Mouse (Mus musculus): Measurements from ENCODE around the gene Atp6v1f. TPM values are rescaled to one million over a fixed set of nuclear protein-coding genes. Genes with fewer than 3 reads are reported as not detected.

Gene Atp6v1f
- polyA plus RNA-seq, 1 experiment = 827 TPM

DNA sequence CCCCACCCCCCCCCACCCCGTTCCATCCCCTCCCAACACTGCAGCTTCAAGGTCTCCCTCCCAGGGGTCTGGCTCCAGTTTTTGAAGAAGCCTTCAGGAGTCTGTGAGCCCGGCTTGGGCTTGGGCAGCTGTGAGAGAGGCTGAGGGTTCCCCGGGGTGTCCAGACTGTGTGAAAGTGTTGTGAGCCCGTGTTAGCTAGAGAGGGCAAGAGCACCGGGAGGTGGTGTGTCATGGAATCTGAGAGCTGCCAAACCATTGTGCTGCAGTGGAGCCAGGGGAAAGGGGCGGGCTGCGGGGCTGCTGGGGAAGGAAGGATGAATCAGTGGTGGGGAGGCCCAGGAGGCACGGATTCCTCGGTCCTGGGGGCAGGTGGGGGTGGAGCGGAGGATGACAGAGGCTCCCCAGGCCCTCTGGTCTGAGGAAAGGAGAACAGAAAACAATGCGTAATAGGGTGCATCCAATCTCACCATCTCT is 31.0 kb upstream of the Atp6v1f start:
- H3K27ac ChIP-seq (ENCODE audit: insufficient read depth, low read depth, low read length) = no peak overlapping the region
- DNase-seq = no peak
- no peak overlapping the region for H3K4me3 ChIP-seq (ENCODE audit: insufficient read depth, low read depth, low read length)
- H3K36me3 ChIP-seq (ENCODE audit: control insufficient read depth, insufficient read depth, low read length) = no peaks in the 10 kb centered on the region
- no peak for TF ChIP-seq POLR2A (IDR thresholded peaks at IDR 0.05; ENCODE audit: low read depth, low read length)
- no peak for TF ChIP-seq CTCF (conservative IDR thresholded peaks at IDR 0.05; ENCODE audit: insufficient read depth, insufficient read length, low read depth, low read length)
- peaks cover 5% of the 10 kb centered on the region for H3K27me3 ChIP-seq (replicated peaks; ENCODE audit: control insufficient read depth, insufficient read depth, low read length)
- 26% methylated on average over 11 of the region's 11 CpGs for WGBS
- no peaks in the 10 kb centered on the region for H3K4me1 ChIP-seq (ENCODE audit: control insufficient read depth, insufficient read depth, low read length)

DNA sequence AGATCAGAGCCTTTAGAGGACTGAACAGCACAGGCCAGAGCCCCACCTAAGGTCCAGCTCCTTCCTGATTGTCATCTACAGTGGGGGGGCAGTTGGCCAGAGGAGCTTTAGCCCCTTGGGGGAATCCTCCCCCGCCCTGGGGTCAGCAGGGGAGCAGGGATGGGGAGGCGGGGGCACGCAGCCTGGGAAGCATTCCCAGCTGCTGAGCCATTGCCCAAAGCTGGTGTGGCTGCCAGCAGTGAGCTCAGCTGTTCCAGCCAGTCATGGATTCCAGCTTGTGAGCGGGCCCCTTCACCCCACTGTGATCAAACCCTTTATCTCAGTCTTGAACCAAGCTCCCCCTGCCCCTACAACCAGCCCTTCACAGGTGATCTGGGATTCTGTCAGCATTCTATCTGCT is 28.3 kb upstream of the Atp6v1f start:
- no peaks in the 10 kb centered on the region for H3K4me1 ChIP-seq (ENCODE audit: control insufficient read depth, insufficient read depth, low read length)
- TF ChIP-seq POLR2A (IDR thresholded peaks at IDR 0.05; ENCODE audit: low read depth, low read length) (no peak), CTCF (conservative IDR thresholded peaks at IDR 0.05; ENCODE audit: insufficient read depth, insufficient read length, low read depth, low read length) (no peak)
- 88% methylated on average over 4 of the region's 4 CpGs for WGBS
- no peaks in the 10 kb centered on the region for H3K27me3 ChIP-seq (replicated peaks; ENCODE audit: control insufficient read depth, insufficient read depth, low read length)
- H3K27ac ChIP-seq (ENCODE audit: insufficient read depth, low read depth, low read length) = no peak overlapping the region
- H3K4me3 ChIP-seq (ENCODE audit: insufficient read depth, low read depth, low read length) = no peak overlapping the region
- H3K36me3 ChIP-seq (ENCODE audit: control insufficient read depth, insufficient read depth, low read length) = no peaks in the 10 kb centered on the region
- DNase-seq = no peak

DNA sequence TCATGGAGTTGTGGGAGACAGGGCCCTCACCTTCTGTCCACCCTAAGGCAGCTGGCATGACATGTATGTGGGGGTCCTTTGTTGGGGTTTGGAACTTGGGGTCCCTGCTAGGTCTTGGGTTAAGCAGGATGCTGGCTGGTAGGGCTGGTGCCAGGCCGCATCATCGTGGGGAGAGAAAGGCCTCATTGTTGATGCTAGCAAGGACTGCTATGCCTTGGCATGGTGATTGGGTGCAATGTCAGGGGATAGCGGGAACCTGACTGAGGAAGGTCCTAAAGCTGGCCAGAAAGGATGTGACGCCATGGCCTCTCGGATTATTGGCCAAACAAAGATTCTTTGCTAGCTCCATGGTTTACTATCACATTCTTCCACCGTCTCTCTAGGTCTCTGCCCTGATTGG is 27.7 kb upstream of the Atp6v1f start:
- H3K4me3 ChIP-seq (ENCODE audit: insufficient read depth, low read depth, low read length) = no peak overlapping the region
- no peak for DNase-seq
- WGBS = 95% methylated on average over 6 of the region's 6 CpGs
- H3K4me1 ChIP-seq (ENCODE audit: control insufficient read depth, insufficient read depth, low read length) = no peaks in the 10 kb centered on the region
- TF ChIP-seq CTCF (conservative IDR thresholded peaks at IDR 0.05; ENCODE audit: insufficient read depth, insufficient read length, low read depth, low read length) = no peak
- TF ChIP-seq POLR2A (IDR thresholded peaks at IDR 0.05; ENCODE audit: low read depth, low read length) = no peak
- H3K27me3 ChIP-seq (replicated peaks; ENCODE audit: control insufficient read depth, insufficient read depth, low read length) = no peaks in the 10 kb centered on the region
- H3K27ac ChIP-seq (ENCODE audit: insufficient read depth, low read depth, low read length) = no peak overlapping the region
- no peaks in the 10 kb centered on the region for H3K36me3 ChIP-seq (ENCODE audit: control insufficient read depth, insufficient read depth, low read length)

DNA sequence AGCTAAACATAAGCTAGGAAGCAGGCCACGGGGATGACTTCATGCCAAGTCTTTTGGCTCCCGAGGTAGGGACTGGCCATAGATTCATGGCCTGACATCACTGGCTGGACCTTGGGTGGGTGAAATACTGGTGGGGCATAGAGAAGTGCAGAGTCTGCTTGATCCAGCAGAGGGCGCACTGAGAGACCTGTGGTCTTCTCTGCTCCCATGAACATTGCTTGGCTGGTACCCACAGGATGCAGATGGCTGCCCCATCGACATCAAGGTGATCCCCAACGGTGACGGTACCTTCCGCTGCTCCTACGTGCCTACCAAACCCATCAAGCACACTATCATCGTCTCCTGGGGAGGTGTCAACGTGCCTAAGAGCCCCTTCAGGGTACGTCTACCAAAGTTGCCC is 22.7 kb upstream of the Atp6v1f start:
- H3K27ac ChIP-seq (ENCODE audit: insufficient read depth, low read depth, low read length) = no peak overlapping the region
- 70% methylated on average over 11 of the region's 11 CpGs for WGBS
- H3K36me3 ChIP-seq (ENCODE audit: control insufficient read depth, insufficient read depth, low read length) = no peaks in the 10 kb centered on the region
- H3K27me3 ChIP-seq (replicated peaks; ENCODE audit: control insufficient read depth, insufficient read depth, low read length) = no peaks in the 10 kb centered on the region
- H3K4me3 ChIP-seq (ENCODE audit: insufficient read depth, low read depth, low read length) = no peak overlapping the region
- peak; percentile 74 for TF ChIP-seq CTCF (conservative IDR thresholded peaks at IDR 0.05; ENCODE audit: insufficient read depth, insufficient read length, low read depth, low read length)
- no peak for TF ChIP-seq POLR2A (IDR thresholded peaks at IDR 0.05; ENCODE audit: low read depth, low read length)
- no peaks in the 10 kb centered on the region for H3K4me1 ChIP-seq (ENCODE audit: control insufficient read depth, insufficient read depth, low read length)
- peak; percentile 39 for DNase-seq

DNA sequence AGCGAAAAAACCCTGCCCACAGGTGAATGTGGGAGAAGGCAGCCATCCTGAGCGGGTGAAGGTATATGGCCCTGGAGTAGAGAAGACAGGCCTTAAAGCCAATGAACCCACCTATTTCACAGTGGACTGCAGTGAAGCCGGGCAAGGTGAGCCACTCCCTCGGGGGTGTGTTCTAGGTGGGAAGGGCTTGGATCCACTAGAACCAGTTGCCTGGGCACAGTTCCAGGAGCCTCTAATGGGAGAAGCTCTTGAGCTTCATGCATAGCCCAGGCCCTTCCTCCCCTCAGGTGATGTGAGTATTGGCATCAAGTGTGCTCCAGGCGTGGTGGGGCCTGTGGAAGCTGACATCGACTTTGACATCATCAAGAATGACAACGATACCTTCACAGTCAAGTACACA is 22.2 kb upstream of the Atp6v1f start:
- Histone ChIP-seq H3K27ac (ENCODE audit: insufficient read depth, low read depth, low read length) (no peak overlapping the region), H3K4me1 (ENCODE audit: control insufficient read depth, insufficient read depth, low read length) (no peaks in the 10 kb centered on the region), H3K36me3 (ENCODE audit: control insufficient read depth, insufficient read depth, low read length) (no peaks in the 10 kb centered on the region), H3K27me3 (replicated peaks; ENCODE audit: control insufficient read depth, insufficient read depth, low read length) (no peaks in the 10 kb centered on the region), H3K4me3 (ENCODE audit: insufficient read depth, low read depth, low read length) (no peak overlapping the region)
- TF ChIP-seq POLR2A (IDR thresholded peaks at IDR 0.05; ENCODE audit: low read depth, low read length) (no peak), CTCF (conservative IDR thresholded peaks at IDR 0.05; ENCODE audit: insufficient read depth, insufficient read length, low read depth, low read length) (no peak)
- WGBS = 90% methylated on average over 7 of the region's 7 CpGs
- DNase-seq = no peak

DNA sequence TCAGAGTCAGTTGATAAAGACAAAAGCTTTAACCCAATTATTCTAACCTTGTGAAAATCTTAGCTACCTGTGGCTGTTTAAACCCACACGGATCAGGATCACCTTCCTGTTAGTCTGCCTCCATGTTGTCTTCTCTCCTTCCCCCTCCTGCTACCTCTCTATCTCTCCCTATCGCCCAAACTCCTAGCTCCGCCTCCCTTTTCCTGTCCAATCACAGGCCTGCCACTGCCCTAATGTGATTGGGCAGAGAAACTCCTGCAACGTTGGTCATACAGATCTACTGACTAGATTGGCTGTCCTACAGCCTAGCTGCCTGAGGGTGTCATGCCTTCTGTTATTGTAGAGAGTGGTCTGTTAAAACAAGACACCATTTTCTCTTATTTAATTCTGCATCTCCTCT is 17.7 kb upstream of the Atp6v1f start:
- H3K27ac ChIP-seq (ENCODE audit: insufficient read depth, low read depth, low read length) = no peak overlapping the region
- no peak for TF ChIP-seq CTCF (conservative IDR thresholded peaks at IDR 0.05; ENCODE audit: insufficient read depth, insufficient read length, low read depth, low read length)
- no peak for TF ChIP-seq POLR2A (IDR thresholded peaks at IDR 0.05; ENCODE audit: low read depth, low read length)
- no peak overlapping the region for H3K4me3 ChIP-seq (ENCODE audit: insufficient read depth, low read depth, low read length)
- no peak for DNase-seq
- no peaks in the 10 kb centered on the region for H3K4me1 ChIP-seq (ENCODE audit: control insufficient read depth, insufficient read depth, low read length)
- H3K27me3 ChIP-seq (replicated peaks; ENCODE audit: control insufficient read depth, insufficient read depth, low read length) = no peaks in the 10 kb centered on the region
- 27% methylated on average over 4 of the region's 4 CpGs for WGBS
- H3K36me3 ChIP-seq (ENCODE audit: control insufficient read depth, insufficient read depth, low read length) = no peaks in the 10 kb centered on the region

DNA sequence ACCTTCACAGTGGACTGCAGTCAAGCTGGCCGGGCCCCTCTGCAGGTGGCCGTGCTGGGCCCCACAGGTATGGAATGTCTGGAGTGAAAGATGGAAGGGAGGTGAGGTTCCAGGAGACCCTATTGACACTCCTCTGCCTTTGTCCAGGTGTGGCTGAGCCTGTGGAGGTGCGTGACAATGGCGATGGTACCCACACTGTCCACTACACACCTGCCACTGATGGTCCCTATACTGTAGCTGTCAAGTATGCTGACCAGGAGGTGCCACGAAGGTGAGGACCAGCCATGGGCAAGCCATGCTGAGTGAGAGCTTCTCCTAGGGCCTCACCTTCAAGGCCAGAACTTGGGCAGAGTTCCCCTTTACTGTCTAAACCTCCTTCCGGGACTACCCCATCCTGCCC is 16.9 kb upstream of the Atp6v1f start:
- H3K36me3 ChIP-seq (ENCODE audit: control insufficient read depth, insufficient read depth, low read length) = no peaks in the 10 kb centered on the region
- WGBS = 96% methylated on average over 6 of the region's 6 CpGs

More for the DNA sequence above, 16.9 kb upstream of the Atp6v1f start:
- DNase-seq = no peak
- Histone ChIP-seq H3K27ac (ENCODE audit: insufficient read depth, low read depth, low read length) (no peak overlapping the region), H3K4me1 (ENCODE audit: control insufficient read depth, insufficient read depth, low read length) (no peaks in the 10 kb centered on the region), H3K4me3 (ENCODE audit: insufficient read depth, low read depth, low read length) (no peak overlapping the region), H3K27me3 (replicated peaks; ENCODE audit: control insufficient read depth, insufficient read depth, low read length) (no peaks in the 10 kb centered on the region)
- no peak for TF ChIP-seq POLR2A (IDR thresholded peaks at IDR 0.05; ENCODE audit: low read depth, low read length)
- no peak for TF ChIP-seq CTCF (conservative IDR thresholded peaks at IDR 0.05; ENCODE audit: insufficient read depth, insufficient read length, low read depth, low read length)

Data from kidney, adult 2 months (tissue).